Mouse (Mus musculus) adrenal gland, adult 18-20 months (tissue): ENCODE measurements at regions not wholly inside any gene's neighbourhood (a gene's known extent, or its start where the extent isn't known, plus 50 kb on each side); places are given as distances from the start of the nearest gene placed in this dataset.

Experiments
- DNase-seq, 2 experiments: peaks; one replicate each; pipeline ENCODE4 v3.0.0; 2021 to 2022; ENCODE audit warnings: low spot score in 2 of 2

DNA sequence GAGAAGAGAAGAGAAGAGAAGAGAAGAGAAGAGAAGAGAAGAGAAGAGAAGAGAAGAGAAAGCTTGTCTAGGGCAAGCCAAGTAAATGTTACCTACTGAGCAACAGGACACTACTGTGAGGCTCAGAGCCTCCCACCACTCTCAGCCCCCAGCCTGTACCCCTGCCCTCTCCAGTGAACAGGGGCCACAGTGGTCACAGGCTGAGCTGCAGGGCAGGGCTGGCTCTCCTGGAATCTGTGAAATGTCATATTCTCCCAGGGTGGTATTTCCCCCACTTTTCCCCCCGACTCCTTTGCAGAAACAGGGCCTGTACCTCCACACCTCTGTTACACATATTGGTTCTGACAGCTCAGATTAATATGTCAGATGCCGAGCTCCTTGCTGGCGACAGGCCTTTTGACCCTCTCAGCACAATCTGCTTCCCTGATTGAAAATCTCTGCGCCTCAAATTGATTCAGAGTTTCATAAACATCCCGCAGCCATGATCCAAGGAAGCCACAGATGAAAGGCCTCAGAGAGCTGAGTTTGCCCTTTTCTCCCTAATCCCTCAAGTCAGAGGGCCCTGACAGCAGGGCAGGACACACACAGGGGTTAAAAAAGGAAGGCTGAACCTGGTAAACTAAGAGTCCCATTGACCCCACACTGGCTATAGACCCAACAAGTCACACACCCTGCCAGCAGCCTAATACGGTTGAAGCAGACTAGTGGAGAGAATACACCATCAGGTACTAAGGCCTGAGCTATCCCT is 108.8 kb upstream of the Zfp703 start:
- DNase-seq, result no peak

DNA sequence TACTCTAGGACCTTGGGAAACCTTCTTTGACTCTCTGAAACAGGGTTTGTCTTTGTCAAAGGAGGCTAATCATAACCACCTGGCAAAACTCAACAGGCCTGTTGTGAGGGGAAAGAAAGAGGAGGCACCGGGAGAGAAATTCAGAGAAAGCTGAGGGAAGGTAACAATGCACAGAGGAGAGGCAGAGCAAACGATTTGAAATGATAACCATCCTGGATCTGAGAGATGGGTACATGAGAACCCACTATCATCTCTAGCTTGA is 108.3 kb upstream of the Zfp703 start:
- no peak for DNase-seq

- DNase-seq, result no peak
Observed at GRCm38 (mm10) chr8:26871838-26872237, 105.3 kb upstream of the Zfp703 start.

DNA sequence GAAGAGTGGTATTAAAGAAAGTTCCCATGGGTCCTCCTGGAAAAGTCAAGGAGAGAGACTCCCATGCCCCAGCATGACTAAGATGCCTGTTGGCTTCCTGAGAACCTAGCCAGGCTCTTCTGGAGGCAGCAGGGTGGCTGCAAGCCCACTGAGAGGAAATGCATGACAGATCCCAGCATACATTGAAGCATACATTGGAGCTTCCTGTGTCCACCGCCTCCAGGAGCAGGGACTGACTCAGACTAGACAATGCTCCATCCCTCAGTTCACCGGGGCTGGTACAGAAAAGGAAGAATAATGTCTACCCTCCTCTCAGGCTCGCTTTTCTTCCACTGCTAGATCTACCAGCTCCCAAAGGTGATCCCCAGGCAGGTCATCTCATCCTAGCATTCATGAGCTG is 104.7 kb upstream of the Zfp703 start:
- no peak for DNase-seq

DNA sequence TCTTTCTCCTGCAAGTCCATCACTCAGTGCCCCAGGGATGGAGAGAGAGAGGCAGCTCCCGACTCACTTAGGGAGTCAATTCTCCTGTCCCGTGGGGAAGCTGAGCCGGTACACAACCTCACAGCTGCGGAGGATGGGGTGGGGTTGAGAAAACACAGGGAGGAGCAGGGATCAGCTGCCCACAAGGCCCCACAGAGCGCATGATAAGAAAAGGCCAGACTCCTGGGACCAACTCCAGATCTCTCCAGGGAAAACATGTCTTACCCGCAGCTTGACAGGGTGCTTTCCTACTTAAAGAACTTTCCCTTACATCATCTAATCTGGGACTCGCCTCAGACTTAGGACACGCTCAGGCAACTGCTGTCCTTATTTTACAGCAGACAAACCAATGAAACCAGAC is 104.3 kb upstream of the Zfp703 start:
- no peak for DNase-seq

DNA sequence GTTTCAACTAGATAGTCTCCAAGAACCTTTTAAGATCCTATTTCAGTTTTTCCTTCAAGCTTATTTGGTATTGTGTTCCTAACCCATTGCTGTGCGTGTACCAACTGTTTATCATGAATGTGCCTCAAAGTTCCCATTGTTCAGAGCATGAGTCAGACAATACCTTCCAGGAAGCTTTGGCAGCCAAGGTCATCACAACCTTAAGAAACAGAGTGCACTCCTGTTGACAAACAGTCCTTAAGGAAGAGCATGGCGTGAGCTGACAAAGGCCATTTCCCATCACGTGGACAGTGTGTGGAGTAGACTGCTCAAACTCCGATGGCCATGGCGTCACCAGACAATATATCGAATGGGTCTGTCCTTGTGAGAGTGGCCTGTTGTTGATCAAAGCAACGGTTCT is 96.9 kb upstream of the Zfp703 start:
- DNase-seq, result no peak

GRCm38 (mm10) chr8:26881268-26882120 is 95.6 kb upstream of the Zfp703 start:
- no peak for DNase-seq

DNA sequence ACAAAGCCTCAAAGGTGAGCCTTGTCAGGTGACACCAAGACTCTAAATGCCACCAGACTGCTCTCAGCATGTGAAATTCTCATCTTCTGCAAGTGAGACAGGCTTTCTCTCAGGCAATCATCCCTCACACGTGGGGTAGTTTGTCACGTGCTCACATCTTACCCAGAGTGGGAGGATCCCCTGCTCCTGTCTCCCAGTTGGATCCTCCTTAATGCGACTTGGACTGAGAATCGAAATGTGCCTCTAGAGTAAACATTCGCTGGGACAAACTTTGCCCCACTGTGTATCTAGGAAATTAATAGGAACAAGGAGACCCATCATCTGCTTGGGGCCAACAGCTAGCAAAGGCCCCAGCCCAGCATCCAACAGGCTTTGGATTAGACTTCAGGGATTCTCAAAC is 94.5 kb upstream of the Zfp703 start:
- DNase-seq, result no peak

GRCm38 (mm10) chr8:26883285-26883684 is 93.8 kb upstream of the Zfp703 start:
- DNase-seq, result no peak

- DNase-seq, result no peak
Observed at GRCm38 (mm10) chr8:26883770-26884169, 93.4 kb upstream of the Zfp703 start.

- DNase-seq, result no peak
Observed at GRCm38 (mm10) chr8:26884350-26884749, 92.8 kb upstream of the Zfp703 start.

DNA sequence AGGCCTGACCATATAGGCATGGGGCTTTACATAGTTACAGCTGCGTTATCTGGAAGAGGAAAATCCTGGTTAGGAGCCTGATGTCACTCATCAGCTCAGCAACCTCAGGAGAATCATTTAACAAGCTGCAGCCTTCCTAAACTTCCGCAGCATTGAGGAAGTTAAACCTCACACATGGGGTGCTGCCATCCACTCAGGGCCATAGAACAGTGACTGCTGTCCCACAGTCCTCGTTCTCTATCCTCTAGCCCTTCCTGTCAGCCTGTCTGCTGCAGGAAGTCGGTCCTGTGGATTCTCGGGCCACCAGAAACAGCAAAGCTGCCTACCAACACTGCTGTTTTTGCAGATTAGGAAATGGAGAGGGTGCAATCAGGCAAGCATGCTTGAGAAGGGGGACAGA is 91.8 kb upstream of the Zfp703 start:
- DNase-seq, result no peak

DNA sequence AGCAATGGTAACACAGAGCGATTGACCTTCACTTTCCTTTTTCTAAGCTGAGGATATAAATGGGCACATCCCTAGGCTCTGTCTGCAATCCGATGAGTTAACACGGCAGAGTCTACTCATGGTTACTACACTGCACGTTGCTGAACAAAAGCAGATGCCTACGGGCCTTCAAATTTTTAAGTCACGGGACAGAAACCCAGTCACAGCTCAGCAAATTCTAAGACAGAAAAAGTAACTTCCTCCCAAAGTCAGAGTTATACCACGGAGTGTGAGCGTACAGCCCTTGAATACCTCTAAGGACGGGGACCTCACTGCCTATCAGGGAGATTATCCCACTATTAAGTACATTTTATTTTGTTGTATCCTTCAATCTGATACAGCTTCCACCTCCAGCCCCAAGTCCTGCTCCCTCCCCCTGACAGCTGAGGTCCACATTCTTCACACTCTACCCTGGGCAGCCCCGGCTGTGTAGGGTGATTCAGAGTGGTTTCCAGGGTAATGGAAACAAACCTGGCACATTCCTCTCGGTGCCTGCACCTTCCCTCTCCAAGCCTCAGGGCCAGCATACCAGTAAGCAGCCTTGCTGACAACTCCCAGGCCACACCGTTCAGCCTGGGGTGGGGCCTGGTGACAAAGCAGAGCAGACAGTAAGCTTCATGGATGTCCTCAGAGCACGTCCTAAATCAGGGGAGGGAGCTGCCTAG is 90.2 kb upstream of the Zfp703 start:
- DNase-seq, result no peak

GRCm38 (mm10) chr8:26887551-26887950 is 89.6 kb upstream of the Zfp703 start:
- DNase-seq, result no peak

DNA sequence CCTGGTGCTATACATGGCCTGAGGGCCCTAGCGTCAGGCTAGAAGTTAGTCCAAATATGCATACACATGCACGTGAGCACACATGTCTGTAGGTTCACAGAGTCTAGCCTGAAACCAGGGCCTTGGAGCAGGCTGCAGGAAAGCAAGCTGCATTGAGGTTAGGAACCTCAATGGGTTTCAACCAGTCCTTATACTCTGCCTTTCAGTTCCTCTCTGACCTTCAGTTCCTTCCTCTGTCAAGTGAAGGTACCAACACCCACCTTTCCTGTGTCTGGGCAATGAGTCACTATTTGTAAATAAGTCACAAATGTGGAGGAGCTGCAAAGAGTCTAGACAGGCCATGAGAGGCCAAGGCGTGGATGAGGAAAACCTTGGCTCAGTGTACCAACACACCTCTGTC is 89.1 kb upstream of the Zfp703 start:
- no peak for DNase-seq

- DNase-seq, result peak in 1 of 2 experiments; percentile 28
Observed at GRCm38 (mm10) chr8:26891881-26892280, 85.2 kb upstream of the Zfp703 start.

DNA sequence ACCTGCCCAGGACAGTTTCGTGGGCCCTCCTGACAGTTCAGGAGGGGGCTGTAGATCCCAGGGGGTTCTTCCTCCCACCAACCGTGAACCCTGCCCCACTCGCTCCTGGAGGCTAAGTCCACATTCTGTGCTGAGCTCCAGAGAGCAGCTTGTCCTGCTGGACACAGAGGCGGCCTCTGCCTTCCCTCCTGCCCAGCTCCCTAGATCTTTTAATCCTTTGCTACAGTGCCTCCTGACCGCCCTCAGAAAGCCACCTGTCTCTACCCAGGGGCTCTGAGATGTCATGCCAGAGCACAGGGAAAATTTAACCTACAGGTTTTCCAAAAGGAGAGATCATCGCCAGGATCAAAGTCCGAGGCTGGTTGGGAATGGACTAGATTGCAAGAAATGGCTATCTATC is 84.7 kb upstream of the Zfp703 start:
- no peak for DNase-seq

GRCm38 (mm10) chr8:26895867-26896266 is 81.3 kb upstream of the Zfp703 start:
- no peak for DNase-seq

- DNase-seq, result no peak
Observed at GRCm38 (mm10) chr8:26903289-26903688, 73.8 kb upstream of the Zfp703 start.

DNA sequence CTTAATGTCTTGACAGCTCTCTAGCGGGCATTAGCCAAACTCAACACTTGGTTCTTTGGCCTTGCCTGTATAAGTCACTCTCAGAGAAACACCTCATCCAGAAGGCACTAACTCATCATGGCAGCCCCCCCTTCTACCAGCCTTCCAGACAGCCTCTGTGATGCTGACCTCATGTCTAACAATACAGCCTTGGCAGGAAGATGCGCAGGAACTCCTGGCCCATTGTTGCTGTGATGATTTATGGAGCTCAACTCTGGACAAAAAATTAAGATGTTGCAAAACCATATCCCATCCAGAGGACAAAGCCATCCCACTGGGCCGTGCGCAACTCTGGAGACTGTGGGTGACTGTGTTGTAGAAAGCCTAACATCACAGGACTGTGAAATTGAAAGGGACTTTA is 70.9 kb upstream of the Zfp703 start:
- no peak for DNase-seq

- DNase-seq, result no peak
Observed at GRCm38 (mm10) chr8:26907347-26908170, 69.6 kb upstream of the Zfp703 start.
